Mouse (Mus musculus): ENCODE measurements at regions not wholly inside any gene's neighbourhood (a gene's known extent, or its start where the extent isn't known, plus 50 kb on each side); places are given as distances from the start of the nearest gene placed in this dataset.
A peak's percentile ranks its signal among the peaks of the same experiment; 100 is the strongest.

GRCm38 (mm10) chr4:131083405-131083804 lies 139.2 kb downstream of the Matn1 start:
- no peak for ATAC-seq (ENCODE audit: insufficient number of reproducible peaks, low FRiP score, low TSS enrichment)

GRCm38 (mm10) chr4:131097421-131097820 lies 153.2 kb downstream of the Matn1 start:
- no peak for ATAC-seq (ENCODE audit: insufficient number of reproducible peaks, low FRiP score, low TSS enrichment)

GRCm38 (mm10) chr4:131100093-131100795 lies 156.1 kb downstream of the Matn1 start:
- no peak for ATAC-seq (ENCODE audit: insufficient number of reproducible peaks, low FRiP score, low TSS enrichment)

GRCm38 (mm10) chr4:131100796-131101156 lies 156.6 kb downstream of the Matn1 start:
- ATAC-seq (ENCODE audit: insufficient number of reproducible peaks, low FRiP score, low TSS enrichment): no peak

GRCm38 (mm10) chr4:131102163-131102562 lies 158.0 kb downstream of the Matn1 start:
- no peak for ATAC-seq (ENCODE audit: insufficient number of reproducible peaks, low FRiP score, low TSS enrichment)

- ATAC-seq (ENCODE audit: insufficient number of reproducible peaks, low FRiP score, low TSS enrichment): peak; percentile 59
Observed at GRCm38 (mm10) chr4:131107127-131107857, 163.1 kb downstream of the Matn1 start.

GRCm38 (mm10) chr4:131112536-131112935 lies 168.4 kb downstream of the Matn1 start:
- no peak for ATAC-seq (ENCODE audit: insufficient number of reproducible peaks, low FRiP score, low TSS enrichment)

- no peak for ATAC-seq (ENCODE audit: insufficient number of reproducible peaks, low FRiP score, low TSS enrichment)
Observed at GRCm38 (mm10) chr4:131113727-131114303, 169.6 kb downstream of the Matn1 start.

GRCm38 (mm10) chr4:131115247-131115646 lies 171.1 kb downstream of the Matn1 start:
- ATAC-seq (ENCODE audit: insufficient number of reproducible peaks, low FRiP score, low TSS enrichment): no peak

GRCm38 (mm10) chr4:131118586-131118985 lies 174.4 kb downstream of the Matn1 start:
- no peak for ATAC-seq (ENCODE audit: insufficient number of reproducible peaks, low FRiP score, low TSS enrichment)

- no peak for ATAC-seq (ENCODE audit: insufficient number of reproducible peaks, low FRiP score, low TSS enrichment)
Observed at GRCm38 (mm10) chr4:131119621-131120020, 175.4 kb downstream of the Matn1 start.

- ATAC-seq (ENCODE audit: insufficient number of reproducible peaks, low FRiP score, low TSS enrichment): peak; percentile 84
Observed at GRCm38 (mm10) chr4:131120680-131121079, 176.5 kb downstream of the Matn1 start.

- ATAC-seq (ENCODE audit: insufficient number of reproducible peaks, low FRiP score, low TSS enrichment): no peak
Observed at GRCm38 (mm10) chr4:131125975-131126374, 181.8 kb downstream of the Matn1 start.

GRCm38 (mm10) chr4:131126901-131127300 lies 182.7 kb downstream of the Matn1 start:
- ATAC-seq (ENCODE audit: insufficient number of reproducible peaks, low FRiP score, low TSS enrichment): no peak

- ATAC-seq (ENCODE audit: insufficient number of reproducible peaks, low FRiP score, low TSS enrichment): 0 out of 2 replicates have a peak, but pooled peaks have one; percentile 26
Observed at GRCm38 (mm10) chr4:131128646-131129045, 184.5 kb downstream of the Matn1 start.

- ATAC-seq (ENCODE audit: insufficient number of reproducible peaks, low FRiP score, low TSS enrichment): no peak
Observed at GRCm38 (mm10) chr4:131132201-131132600, 188.0 kb downstream of the Matn1 start.

- no peak for ATAC-seq (ENCODE audit: insufficient number of reproducible peaks, low FRiP score, low TSS enrichment)
Observed at GRCm38 (mm10) chr4:131132781-131133180, 188.6 kb downstream of the Matn1 start.

GRCm38 (mm10) chr4:131135841-131136240 lies 191.7 kb downstream of the Matn1 start:
- no peak for ATAC-seq (ENCODE audit: insufficient number of reproducible peaks, low FRiP score, low TSS enrichment)

- no peak for ATAC-seq (ENCODE audit: insufficient number of reproducible peaks, low FRiP score, low TSS enrichment)
Observed at GRCm38 (mm10) chr4:131138891-131139290, 194.7 kb downstream of the Matn1 start.

- no peak for ATAC-seq (ENCODE audit: insufficient number of reproducible peaks, low FRiP score, low TSS enrichment)
Observed at GRCm38 (mm10) chr4:131141890-131142465, 197.8 kb downstream of the Matn1 start.

GRCm38 (mm10) chr4:131145507-131145906 lies 201.3 kb downstream of the Matn1 start:
- ATAC-seq (ENCODE audit: insufficient number of reproducible peaks, low FRiP score, low TSS enrichment): no peak

Measured in cerebellum, adult (tissue).